Mouse (Mus musculus) cerebellum, adult 11 months (tissue): ENCODE measurements around the gene Irf2.

Experiments
- DNase-seq: peaks from one replicate; pipeline ENCODE4 v3.0.0; 2022

Gene Irf2

GRCm38 (mm10) chr8:46759562-46759961, 20.0 kb downstream of the Irf2 start:
- no peak for DNase-seq

- DNase-seq, result no peak
Observed at GRCm38 (mm10) chr8:46760701-46761100, 21.2 kb downstream of the Irf2 start.

GRCm38 (mm10) chr8:46761454-46761853, 21.9 kb downstream of the Irf2 start:
- no peak for DNase-seq

GRCm38 (mm10) chr8:46769408-46770180, 30.1 kb downstream of the Irf2 start:
- no peak for DNase-seq

GRCm38 (mm10) chr8:46770905-46771516, 31.5 kb downstream of the Irf2 start:
- no peak for DNase-seq

GRCm38 (mm10) chr8:46772801-46773200, 33.3 kb downstream of the Irf2 start:
- DNase-seq, result no peak

GRCm38 (mm10) chr8:46777760-46778460, 38.4 kb downstream of the Irf2 start:
- DNase-seq, result no peak

GRCm38 (mm10) chr8:46781067-46781657, 41.6 kb downstream of the Irf2 start:
- no peak for DNase-seq

- no peak for DNase-seq
Observed at GRCm38 (mm10) chr8:46782254-46782653, 42.7 kb downstream of the Irf2 start.

GRCm38 (mm10) chr8:46785070-46785469, 45.5 kb downstream of the Irf2 start:
- no peak for DNase-seq

- DNase-seq, result no peak
Observed at GRCm38 (mm10) chr8:46785926-46786325, 46.4 kb downstream of the Irf2 start.

GRCm38 (mm10) chr8:46789091-46789881, 49.8 kb downstream of the Irf2 start:
- DNase-seq, result no peak

- no peak for DNase-seq
Observed at GRCm38 (mm10) chr8:46791664-46792371, 52.3 kb downstream of the Irf2 start.

- no peak for DNase-seq
Observed at GRCm38 (mm10) chr8:46792653-46793052, 53.1 kb downstream of the Irf2 start.

- no peak for DNase-seq
Observed at GRCm38 (mm10) chr8:46793248-46793647, 53.7 kb downstream of the Irf2 start.

GRCm38 (mm10) chr8:46794317-46794716, 54.8 kb downstream of the Irf2 start:
- DNase-seq, result no peak

GRCm38 (mm10) chr8:46799212-46799611, 59.7 kb downstream of the Irf2 start:
- DNase-seq, result no peak

GRCm38 (mm10) chr8:46799706-46800105, 60.2 kb downstream of the Irf2 start:
- DNase-seq, result no peak

GRCm38 (mm10) chr8:46801153-46801684, 61.7 kb downstream of the Irf2 start:
- DNase-seq, result no peak

- DNase-seq, result no peak
Observed at GRCm38 (mm10) chr8:46802009-46802408, 62.5 kb downstream of the Irf2 start.

- DNase-seq, result no peak
Observed at GRCm38 (mm10) chr8:46804721-46805120, 65.2 kb downstream of the Irf2 start.
